Mouse (Mus musculus): Measurements from ENCODE around the gene 1700029P11Rik.

Gene 1700029P11Rik

GRCm38 (mm10) chr15:81980321-81980720 is at the start of gene 1700029P11Rik:
TSS of gene 1700029P11Rik (plus strand) at chr15:81980540.
- no peak for DNase-seq (ENCODE audit: low spot score in 2 of 2)

- peak in 1 of 2 experiments; percentile 33 for DNase-seq (ENCODE audit: low spot score in 2 of 2)
Observed at GRCm38 (mm10) chr15:81932951-81933470, 47.3 kb upstream of the 1700029P11Rik start.

- no peak for DNase-seq (ENCODE audit: low spot score in 2 of 2)
Observed at GRCm38 (mm10) chr15:81933986-81934385, 46.4 kb upstream of the 1700029P11Rik start.

- DNase-seq (ENCODE audit: low spot score in 2 of 2) = no peak
Observed at GRCm38 (mm10) chr15:81935869-81936637, 44.3 kb upstream of the 1700029P11Rik start.

GRCm38 (mm10) chr15:81936679-81937078 is 43.7 kb upstream of the 1700029P11Rik start, which contains the start of gene Csdc2:
TSS of gene Csdc2 (plus strand) at chr15:81936759.
- no peak for DNase-seq (ENCODE audit: low spot score in 2 of 2)

- DNase-seq (ENCODE audit: low spot score in 2 of 2) = no peak
Observed at GRCm38 (mm10) chr15:81937098-81937972, 43.0 kb upstream of the 1700029P11Rik start.

GRCm38 (mm10) chr15:81938246-81938645 is 42.1 kb upstream of the 1700029P11Rik start:
- DNase-seq (ENCODE audit: low spot score in 2 of 2) = peak in 1 of 2 experiments; percentile 40

- DNase-seq (ENCODE audit: low spot score in 2 of 2) = no peak
Observed at GRCm38 (mm10) chr15:81939157-81939715, 41.1 kb upstream of the 1700029P11Rik start.

GRCm38 (mm10) chr15:81939774-81940173 is 40.6 kb upstream of the 1700029P11Rik start:
- DNase-seq (ENCODE audit: low spot score in 2 of 2) = no peak

- no peak for DNase-seq (ENCODE audit: low spot score in 2 of 2)
Observed at GRCm38 (mm10) chr15:81940219-81940618, 40.1 kb upstream of the 1700029P11Rik start.

- DNase-seq (ENCODE audit: low spot score in 2 of 2) = no peak
Observed at GRCm38 (mm10) chr15:81941010-81941409, 39.3 kb upstream of the 1700029P11Rik start.

GRCm38 (mm10) chr15:81943176-81943749 is 37.1 kb upstream of the 1700029P11Rik start:
- DNase-seq (ENCODE audit: low spot score in 2 of 2) = no peak

GRCm38 (mm10) chr15:81949076-81949475 is 31.3 kb upstream of the 1700029P11Rik start:
- no peak for DNase-seq (ENCODE audit: low spot score in 2 of 2)

GRCm38 (mm10) chr15:81949476-81950131 is 30.7 kb upstream of the 1700029P11Rik start:
- no peak for DNase-seq (ENCODE audit: low spot score in 2 of 2)

GRCm38 (mm10) chr15:81950716-81951115 is 29.6 kb upstream of the 1700029P11Rik start:
- DNase-seq (ENCODE audit: low spot score in 2 of 2) = no peak

- no peak for DNase-seq (ENCODE audit: low spot score in 2 of 2)
Observed at GRCm38 (mm10) chr15:81951159-81951558, 29.2 kb upstream of the 1700029P11Rik start.

GRCm38 (mm10) chr15:81952310-81952709 is 28.0 kb upstream of the 1700029P11Rik start:
- no peak for DNase-seq (ENCODE audit: low spot score in 2 of 2)

- DNase-seq (ENCODE audit: low spot score in 2 of 2) = no peak
Observed at GRCm38 (mm10) chr15:81954151-81954583, 26.2 kb upstream of the 1700029P11Rik start.

GRCm38 (mm10) chr15:81954716-81955115 is 25.6 kb upstream of the 1700029P11Rik start:
- DNase-seq (ENCODE audit: low spot score in 2 of 2) = no peak

- no peak for DNase-seq (ENCODE audit: low spot score in 2 of 2)
Observed at GRCm38 (mm10) chr15:81955414-81955813, 24.9 kb upstream of the 1700029P11Rik start.

GRCm38 (mm10) chr15:81956457-81956856 is 23.9 kb upstream of the 1700029P11Rik start:
- peak in 1 of 2 experiments; percentile 53 for DNase-seq (ENCODE audit: low spot score in 2 of 2)
